Mouse (Mus musculus) kidney, embryonic 16.5 days (tissue): ENCODE results near the gene Slc25a45. TPM values are rescaled to one million over a fixed set of nuclear protein-coding genes. Genes with fewer than 3 reads are reported as not detected.

Experiments
- ATAC-seq: fragments of 200-750 bp; cut with Nextera tagmentation; 2 replicates; pipeline ENCODE4 v1.8.0; 2017; ENCODE audit warnings: moderate TSS enrichment; ENCODE audit not compliant: low FRiP score, low TSS enrichment
- H3K27ac ChIP-seq: fragments of 300-500 bp; sonication (generic); 2 replicates; pipeline ENCODE4 v1.5.1; 2014; ENCODE audit warnings: low read length
- H3K27me3 ChIP-seq: fragments of 300-500 bp; sonication (generic); 2 replicates; pipeline ENCODE4 v1.6.1; 2014; ENCODE audit warnings: low read length, control low read depth, mixed read lengths; ENCODE audit not compliant: insufficient read depth
- H3K36me3 ChIP-seq: fragments of 300-500 bp; sonication (generic); 2 replicates; pipeline ENCODE4 v1.6.1; 2014; ENCODE audit warnings: low read length, control low read depth, mixed read lengths; ENCODE audit not compliant: insufficient read depth
- H3K4me1 ChIP-seq: fragments of 300-500 bp; sonication (generic); 2 replicates; pipeline ENCODE4 v1.6.1; 2014; ENCODE audit warnings: low read length, control low read depth, mixed read lengths; ENCODE audit not compliant: insufficient read depth
- H3K4me2 ChIP-seq: fragments of 300-500 bp; sonication (generic); replicated peaks from 2 replicates; pipeline ENCODE4 v1.6.1; 2014; ENCODE audit warnings: low read depth, low read length
- H3K4me3 ChIP-seq: fragments of 300-500 bp; sonication (generic); 2 replicates; pipeline ENCODE4 v1.5.1; 2014; ENCODE audit warnings: mild to moderate bottlenecking, low read length
- H3K9ac ChIP-seq: fragments of 300-500 bp; sonication (generic); replicated peaks from 2 replicates; pipeline ENCODE4 v1.6.1; 2014; ENCODE audit warnings: low read length
- H3K9me3 ChIP-seq: fragments of 300-500 bp; sonication (generic); 2 replicates; pipeline ENCODE4 v1.6.1; 2016; ENCODE audit warnings: low read length, control low read depth
- WGBS: fragments of 180-500 bp; shearing (Covaris S2); extraction: QIAGEN DNeasy Blood & Tissue Kit; methylation state at CpG from one replicate; pipeline ENCODE4 v1.1.7; 2014; 5-methylcytosine and 5-hydroxymethylcytosine counted together
- polyA plus RNA-seq: library from polyadenylated mRNA; unstranded; fragments of >200 nt; fragmentation: Nextera tagmentation; extraction: Ambion mirVana; gene quantifications from 2 replicates; pipeline ENCODE4 v1.2.1, GENCODE M21; 2015

Gene Slc25a45
- polyA plus RNA-seq, 1 experiment from 2014 or later: 15.7 TPM

DNA sequence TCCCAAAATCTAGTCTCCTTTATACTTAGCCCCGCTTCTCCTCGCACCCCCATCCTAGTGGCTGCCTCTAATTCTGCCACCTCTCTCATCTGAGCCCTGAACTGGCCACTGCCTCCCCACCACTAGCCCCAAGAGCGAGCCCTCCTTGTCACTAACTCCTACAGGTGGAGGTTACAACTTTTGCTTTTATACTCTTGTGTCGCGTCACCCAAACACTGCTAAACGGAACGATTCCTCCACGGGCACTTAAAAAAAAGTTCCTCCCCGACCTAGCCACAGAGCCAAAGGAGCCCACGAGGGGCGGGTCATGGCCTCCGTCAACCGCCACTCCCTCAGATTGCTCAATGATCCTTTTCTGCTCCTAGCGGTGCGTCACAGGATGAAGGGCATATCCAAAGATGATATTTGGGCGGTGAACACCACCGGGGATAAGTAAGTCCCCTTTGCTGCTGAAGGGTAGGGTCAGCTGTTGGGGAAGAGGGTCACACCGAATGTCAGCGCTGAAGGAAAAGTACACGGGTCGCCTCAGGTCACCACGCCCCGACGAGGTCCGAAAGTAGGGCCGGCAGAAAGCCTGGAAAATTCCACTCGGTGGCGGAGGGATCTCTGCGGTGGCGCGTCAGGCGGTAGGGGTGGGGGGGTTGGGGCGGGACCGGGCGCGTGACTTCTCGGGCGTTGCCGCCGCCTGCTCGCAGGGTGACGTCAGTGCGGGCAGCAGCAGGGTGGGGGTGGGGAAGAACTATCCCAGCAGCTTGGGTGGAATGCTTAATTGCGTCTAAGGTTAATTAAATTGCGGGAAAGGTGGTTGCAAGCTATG, 32.1 kb upstream of the Slc25a45 start:
- Histone ChIP-seq H3K9me3 (no peaks in the 10 kb centered on the region), H3K27ac (peak overlapping the region; percentile 99), H3K4me1 (peaks cover 80% of the 10 kb centered on the region), H3K27me3 (no peaks in the 10 kb centered on the region), H3K9ac (peak overlapping the region; percentile 72), H3K4me3 (peak overlapping the region; percentile 43), H3K4me2 (peak overlapping the region; percentile 64), H3K36me3 (no peaks in the 10 kb centered on the region)
- 4% methylated on average over 44 of the region's 45 CpGs for WGBS
- peak; percentile 17 for ATAC-seq

DNA sequence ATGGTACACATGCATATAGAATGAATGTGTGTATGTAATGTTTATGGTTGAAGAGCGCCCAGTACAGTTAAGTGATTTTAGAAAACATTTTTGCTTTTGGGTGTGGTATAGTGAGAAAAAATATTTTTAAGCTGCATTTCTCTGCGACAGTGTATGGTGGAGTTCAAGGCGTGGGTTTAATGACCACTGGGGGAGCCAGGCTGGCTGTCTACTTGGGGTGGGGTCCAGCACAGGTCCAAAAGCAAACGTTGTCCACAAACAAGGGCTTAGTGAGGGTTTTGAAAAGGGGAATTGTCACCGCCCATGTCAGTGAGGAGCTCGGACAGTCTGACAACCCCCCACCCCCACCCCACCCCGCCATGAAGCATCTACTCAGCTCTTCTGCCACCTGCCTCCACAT, 31.5 kb upstream of the Slc25a45 start:
- Histone ChIP-seq H3K9ac (peak overlapping the region; percentile 70), H3K4me1 (peaks cover 76% of the 10 kb centered on the region), H3K27me3 (no peaks in the 10 kb centered on the region), H3K4me3 (peak overlapping the region; percentile 43), H3K27ac (peak overlapping the region; percentile 99), H3K36me3 (no peaks in the 10 kb centered on the region), H3K9me3 (no peaks in the 10 kb centered on the region), H3K4me2 (peak overlapping the region; percentile 64)
- ATAC-seq: peak; percentile 24; the same call in 1 of the 2 replicates
- under 1% methylated on average over 7 of the region's 7 CpGs for WGBS

DNA sequence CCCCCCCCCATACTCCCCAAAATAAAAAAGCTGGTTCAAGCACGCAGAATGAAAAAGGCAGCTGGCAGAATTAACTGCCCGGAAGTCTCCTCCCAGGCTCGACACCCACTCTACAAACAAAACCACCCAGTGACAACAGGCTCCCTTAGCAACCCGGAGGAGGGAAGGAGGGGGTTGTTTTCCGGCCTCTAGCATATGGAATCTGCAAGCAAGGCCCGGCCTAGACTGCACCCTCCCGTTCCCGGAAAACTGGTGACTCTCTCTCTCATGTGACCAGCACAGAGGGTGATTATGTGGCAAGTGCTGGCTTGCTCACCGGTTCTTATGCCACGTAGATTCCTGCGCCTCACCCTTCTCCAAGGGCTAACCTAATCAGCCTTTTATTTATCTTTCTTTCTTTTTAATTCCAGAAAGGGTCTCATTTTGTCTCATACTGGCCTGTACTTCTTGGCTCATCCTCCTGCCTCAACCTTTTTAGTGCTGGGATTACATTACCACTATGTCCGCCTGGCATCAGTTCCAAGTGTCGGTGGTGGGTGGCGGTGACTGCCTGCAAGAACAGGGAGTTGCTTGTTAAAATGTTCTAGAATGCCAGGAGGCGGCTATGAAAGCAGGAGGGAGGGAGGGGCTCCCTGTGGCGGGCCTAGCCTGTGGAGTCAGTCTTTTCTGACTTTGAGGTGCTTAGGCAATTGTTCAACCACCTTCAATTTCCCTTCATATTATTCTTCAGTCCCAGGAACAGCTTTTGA, 30.9 kb upstream of the Slc25a45 start:
- peak overlapping the region; percentile 70 for H3K9ac ChIP-seq
- H3K36me3 ChIP-seq: 0 out of 2 replicates have a peak, but pooled peaks cover 2% of the 10 kb centered on the region
- H3K4me2 ChIP-seq: peak overlapping the region; percentile 64
- H3K9me3 ChIP-seq: no peaks in the 10 kb centered on the region
- H3K27ac ChIP-seq: peak overlapping the region; percentile 99
- peaks cover 71% of the 10 kb centered on the region for H3K4me1 ChIP-seq
- H3K27me3 ChIP-seq: no peaks in the 10 kb centered on the region
- WGBS: 2% methylated on average over 16 of the region's 16 CpGs
- peak; percentile 77 for ATAC-seq
- peak overlapping the region; percentile 43 for H3K4me3 ChIP-seq

DNA sequence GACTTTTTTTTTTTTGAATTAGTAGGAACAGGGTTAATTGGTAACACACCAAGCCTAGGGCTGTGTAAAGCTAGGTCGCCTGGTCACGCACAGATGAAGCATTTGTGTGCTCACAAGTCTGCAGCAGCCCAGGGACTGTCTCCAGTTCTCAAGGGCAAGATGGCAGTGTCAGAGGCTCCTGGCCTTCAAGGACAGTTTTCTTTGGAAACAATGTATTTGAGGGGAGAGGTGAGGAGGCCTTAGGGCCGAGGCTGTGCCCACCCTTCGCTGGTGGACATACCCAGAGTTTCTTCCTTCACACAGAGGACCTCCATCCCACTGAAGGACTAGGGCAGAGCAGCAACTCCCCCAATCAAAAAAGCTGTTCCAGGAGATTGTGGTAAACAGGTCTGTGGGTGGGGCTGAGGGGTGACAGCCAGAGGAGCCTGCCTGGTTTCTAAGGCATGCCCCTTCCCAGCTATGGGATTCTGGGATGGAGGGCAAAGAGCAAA, 30.3 kb upstream of the Slc25a45 start:
- ATAC-seq: peak; percentile 33; the same call in 1 of the 2 replicates
- peaks cover 65% of the 10 kb centered on the region for H3K4me1 ChIP-seq
- peaks cover 8% of the 10 kb centered on the region for H3K36me3 ChIP-seq
- no peaks in the 10 kb centered on the region for H3K9me3 ChIP-seq
- no peaks in the 10 kb centered on the region for H3K27me3 ChIP-seq
- WGBS: 42% methylated on average over 4 of the region's 4 CpGs
- H3K4me3 ChIP-seq: no peak overlapping the region
- peak overlapping the region; percentile 70 for H3K9ac ChIP-seq
- H3K27ac ChIP-seq: peak overlapping the region; percentile 99
- H3K4me2 ChIP-seq: peak overlapping the region; percentile 64

DNA sequence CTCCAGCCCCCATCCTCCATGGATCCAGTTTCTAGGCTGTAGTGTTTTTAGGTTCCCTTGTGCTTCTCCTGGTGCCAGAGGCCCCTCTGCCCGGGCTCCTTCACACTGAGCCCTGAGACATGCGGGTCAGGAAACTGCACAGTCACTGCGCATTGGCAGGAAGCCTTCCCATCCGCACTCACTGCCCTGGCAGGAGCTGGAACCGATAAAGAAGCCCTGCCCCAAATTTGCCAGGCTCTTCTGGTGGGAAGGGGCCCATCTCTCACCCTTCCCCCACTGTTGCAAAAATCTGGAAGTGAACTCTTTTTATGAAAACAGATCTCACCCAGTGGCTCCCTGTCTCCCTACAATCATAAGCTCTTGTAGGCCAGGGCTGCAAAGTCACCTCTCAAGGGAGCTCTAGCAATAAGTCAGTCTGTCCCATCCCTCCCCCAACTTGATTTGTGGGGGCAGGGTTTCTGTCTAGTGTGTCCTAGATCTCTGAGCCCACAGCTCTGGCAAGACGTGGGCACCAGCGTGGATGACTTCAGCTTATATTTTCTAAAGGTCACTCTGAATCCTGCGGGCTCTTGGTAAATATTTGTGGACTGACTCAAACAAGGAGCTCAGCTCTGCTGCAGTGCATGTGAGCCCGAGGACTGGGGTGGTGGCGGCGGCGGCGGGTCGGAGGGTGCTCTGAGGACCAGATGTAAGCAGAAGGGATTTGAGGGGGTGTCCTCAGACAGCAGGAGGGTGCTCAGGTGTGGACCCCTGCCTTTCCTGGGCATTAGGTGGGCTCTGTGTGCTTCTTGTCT, 29.4 kb upstream of the Slc25a45 start:
- H3K4me1 ChIP-seq: peaks cover 56% of the 10 kb centered on the region
- WGBS: 24% methylated on average over 14 of the region's 14 CpGs
- H3K27me3 ChIP-seq: no peaks in the 10 kb centered on the region
- peaks cover 17% of the 10 kb centered on the region for H3K36me3 ChIP-seq
- H3K27ac ChIP-seq: peak overlapping the region; percentile 99
- H3K9me3 ChIP-seq: no peaks in the 10 kb centered on the region
- peak overlapping the region; percentile 70 for H3K9ac ChIP-seq
- peak overlapping the region; percentile 13; the same call in 1 of the 2 replicates for H3K4me3 ChIP-seq
- peak overlapping the region; percentile 64 for H3K4me2 ChIP-seq
- no peak for ATAC-seq

DNA sequence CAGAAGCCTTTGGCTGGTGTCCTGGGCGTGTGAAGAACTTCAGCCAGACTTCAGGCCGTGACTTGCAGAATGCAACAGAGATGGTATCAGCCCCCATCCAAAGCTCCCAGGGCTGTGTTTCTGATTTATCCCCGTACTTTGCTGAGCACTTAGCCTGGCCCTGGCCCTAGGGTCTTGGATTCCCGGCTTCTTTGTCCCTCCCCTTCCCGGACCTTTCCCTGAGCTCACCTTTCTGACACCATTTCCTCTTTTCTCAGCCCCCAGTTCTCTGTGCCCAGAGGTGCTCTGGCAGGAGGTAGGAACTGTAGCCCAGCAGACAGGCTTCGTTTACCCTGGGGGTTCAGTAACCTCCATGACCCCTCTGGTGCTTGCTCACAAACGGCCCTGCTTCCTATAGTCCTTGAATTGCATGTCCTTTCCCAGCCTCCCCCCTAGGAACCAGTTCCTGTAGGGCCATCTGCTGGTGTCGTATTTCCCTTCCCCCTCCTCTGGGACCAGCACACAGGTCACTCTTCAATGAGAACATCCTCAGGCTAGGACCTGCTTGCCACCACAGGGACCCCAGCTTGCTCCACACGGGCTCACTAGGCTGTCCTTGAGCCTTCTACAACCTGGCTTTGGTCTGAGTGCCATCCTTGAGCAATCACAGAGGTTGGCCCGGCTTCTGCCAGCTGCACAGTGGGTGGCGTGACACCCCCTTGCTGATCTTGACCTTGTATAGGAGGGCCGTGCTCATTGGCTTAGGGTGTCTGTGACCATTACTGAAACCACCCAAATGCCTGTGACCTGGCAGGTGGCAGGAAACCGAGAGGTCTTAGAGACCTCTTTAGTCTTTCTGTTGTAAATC, 28.6 kb upstream of the Slc25a45 start:
- Histone ChIP-seq H3K27ac (peak overlapping the region; percentile 99), H3K9ac (peak overlapping the region; percentile 70), H3K9me3 (no peaks in the 10 kb centered on the region), H3K4me2 (peak overlapping the region; percentile 64), H3K36me3 (peaks cover 20% of the 10 kb centered on the region), H3K4me3 (peak overlapping the region; percentile 13; the same call in 1 of the 2 replicates), H3K27me3 (no peaks in the 10 kb centered on the region), H3K4me1 (peaks cover 48% of the 10 kb centered on the region)
- ATAC-seq: 0 out of 2 replicates have a peak, but pooled peaks have one; percentile 3
- WGBS: 17% methylated on average over 13 of the region's 13 CpGs

DNA sequence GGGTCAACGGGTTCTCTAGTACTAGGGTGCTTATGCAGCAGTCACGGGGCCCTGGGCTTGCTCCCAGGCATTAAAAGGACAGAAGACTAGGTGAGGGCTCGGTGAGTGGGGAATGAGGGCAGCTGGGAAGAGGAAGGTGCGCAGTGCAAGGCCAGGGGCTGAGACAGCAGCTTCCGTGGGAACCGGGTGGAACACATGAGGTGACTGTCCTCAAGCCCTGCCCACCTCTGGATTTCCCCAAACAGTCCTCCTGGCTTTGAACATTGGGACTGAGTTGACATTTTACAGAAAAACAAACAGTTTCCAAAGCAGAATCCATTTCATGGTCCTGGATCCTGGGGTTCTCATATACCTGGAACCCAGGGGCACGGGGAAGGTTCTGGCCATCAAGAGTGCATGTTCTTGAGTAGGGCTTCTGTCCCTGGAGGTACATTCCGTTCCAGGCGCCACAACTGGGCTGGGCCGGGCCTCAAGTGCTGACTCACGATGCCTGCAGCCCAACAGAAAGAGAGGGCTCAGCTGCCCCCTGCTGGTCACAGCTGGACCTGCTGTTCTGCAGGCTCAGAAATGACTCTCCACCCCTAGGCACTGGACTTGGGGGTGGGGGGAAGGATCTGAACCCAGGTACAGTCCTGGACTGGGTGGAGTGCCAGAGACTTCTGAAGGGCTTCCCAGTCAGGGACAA, 27.6 kb upstream of the Slc25a45 start:
- 24% methylated on average over 11 of the region's 11 CpGs for WGBS
- Histone ChIP-seq H3K4me2 (peak overlapping the region; percentile 18; the same call in 1 of the 2 replicates), H3K27ac (peak overlapping the region; percentile 99), H3K9me3 (no peaks in the 10 kb centered on the region), H3K4me3 (0 out of 2 replicates have a peak overlapping the region, but pooled peaks have one; percentile 2), H3K9ac (peak overlapping the region; percentile 41; the same call in 1 of the 2 replicates), H3K36me3 (peaks cover 27% of the 10 kb centered on the region), H3K27me3 (no peaks in the 10 kb centered on the region), H3K4me1 (peaks cover 38% of the 10 kb centered on the region)
- no peak for ATAC-seq

DNA sequence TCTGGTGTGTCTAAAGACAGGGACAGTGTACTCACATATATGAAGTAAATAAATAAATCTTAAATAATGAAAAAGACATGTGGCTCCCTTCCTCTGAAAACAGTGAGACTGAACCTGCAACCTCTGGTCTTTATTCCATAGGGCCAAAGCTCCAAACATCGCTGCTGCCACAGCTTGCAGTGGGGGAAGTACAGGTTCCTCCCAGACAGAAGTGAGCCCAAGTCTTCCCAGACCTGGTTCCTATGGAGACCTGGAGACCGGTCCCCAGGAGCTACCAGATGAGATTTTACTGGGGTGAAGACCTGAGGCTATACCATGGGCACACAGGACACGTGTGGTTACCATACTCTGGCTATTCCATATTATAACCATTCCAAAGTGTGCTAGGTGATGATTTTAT, 26.7 kb upstream of the Slc25a45 start:
- Histone ChIP-seq H3K27ac (no peak overlapping the region), H3K27me3 (no peaks in the 10 kb centered on the region), H3K36me3 (peaks cover 34% of the 10 kb centered on the region), H3K9me3 (no peaks in the 10 kb centered on the region), H3K4me3 (no peak overlapping the region), H3K4me2 (no peak overlapping the region), H3K4me1 (peaks cover 35% of the 10 kb centered on the region), H3K9ac (no peak overlapping the region)
- ATAC-seq: no peak
- 83% methylated on average over 3 of the region's 3 CpGs for WGBS
